Mouse (Mus musculus) hindlimb bud, embryonic 11.5 days (tissue): ENCODE data around the gene Pgam1.
"Not testable (repeated sequence)": the region's sequence is repeated elsewhere in the genome, so short reads cannot be mapped to it uniquely, and the experiment has no call there.

Experiments used
- DNase-seq: peaks from one replicate; pipeline ENCODE4 v3.0.0-alpha.2; 2012; ENCODE audit warnings: low read depth, low spot score; ENCODE audit errors: extremely low spot score

Gene Pgam1

GRCm38 (mm10) chr19:41910396-41910795, 1.3 kb upstream of the Pgam1 start:
- no peak for DNase-seq

- no peak for DNase-seq
Measured at GRCm38 (mm10) chr19:41912121-41913080, 678 bp downstream of the Pgam1 start.

GRCm38 (mm10) chr19:41913774-41914591, 2.3 kb downstream of the Pgam1 start:
- no peak for DNase-seq

GRCm38 (mm10) chr19:41914592-41914882, 2.8 kb downstream of the Pgam1 start:
- not testable (repeated sequence) for DNase-seq

GRCm38 (mm10) chr19:41915294-41915693, 3.6 kb downstream of the Pgam1 start:
- DNase-seq, result no peak

- no peak for DNase-seq
Measured at GRCm38 (mm10) chr19:41916853-41917252, 5.1 kb downstream of the Pgam1 start.

- no peak for DNase-seq
Measured at GRCm38 (mm10) chr19:41919471-41919870, 7.7 kb downstream of the Pgam1 start.

- DNase-seq, result no peak
Measured at GRCm38 (mm10) chr19:41920412-41921067, 8.8 kb downstream of the Pgam1 start.

GRCm38 (mm10) chr19:41932686-41933085, 21.0 kb downstream of the Pgam1 start:
- DNase-seq, result no peak

- DNase-seq, result peak; percentile 93
Measured at GRCm38 (mm10) chr19:41933179-41934086, 21.7 kb downstream of the Pgam1 start, which contains the start of the genes Exosc1 and Zdhhc16. Gene Exosc1, minus strand, starts transcription at chr19:41933423. Gene Zdhhc16, plus strand, starts transcription at chr19:41933480.

GRCm38 (mm10) chr19:41934124-41934523, 22.4 kb downstream of the Pgam1 start:
- no peak for DNase-seq

GRCm38 (mm10) chr19:41935921-41936320, 24.2 kb downstream of the Pgam1 start:
- DNase-seq, result no peak

- DNase-seq, result no peak
Measured at GRCm38 (mm10) chr19:41938539-41938938, 26.8 kb downstream of the Pgam1 start.

GRCm38 (mm10) chr19:41943841-41944240, 32.1 kb downstream of the Pgam1 start:
- DNase-seq, result no peak

- no peak for DNase-seq
Measured at GRCm38 (mm10) chr19:41952287-41952686, 40.6 kb downstream of the Pgam1 start.

- DNase-seq, result no peak
Measured at GRCm38 (mm10) chr19:41953574-41953973, 41.9 kb downstream of the Pgam1 start.
